Mouse (Mus musculus) fibroblast of lung, adult 2 months (primary cell): ENCODE results near the gene Ruvbl1.
A peak's percentile ranks its signal among the peaks of the same experiment; 100 is the strongest.

Experiments used
- DNase-seq: peaks from one replicate; pipeline ENCODE4 v3.0.0-alpha.2; 2011; ENCODE audit warnings: low read depth

The Ruvbl1 gene

GRCm38 (mm10) chr6:88465181-88465920 is at the start of gene Ruvbl1:
Gene Ruvbl1, plus strand, starts transcription at chr6:88465409.
- peak; percentile 93 for DNase-seq

- DNase-seq, result no peak
These were observed 49.0 kb upstream of the Ruvbl1 start for GRCm38 (mm10) chr6:88416130-88416758.

- DNase-seq, result peak; percentile 38
These were observed 34.0 kb upstream of the Ruvbl1 start for GRCm38 (mm10) chr6:88431202-88431601.

- no peak for DNase-seq
These were observed 29.6 kb upstream of the Ruvbl1 start for GRCm38 (mm10) chr6:88435609-88436008.

GRCm38 (mm10) chr6:88439056-88439455 is 26.2 kb upstream of the Ruvbl1 start:
- DNase-seq, result no peak

GRCm38 (mm10) chr6:88442551-88442950 is 22.7 kb upstream of the Ruvbl1 start:
- no peak for DNase-seq

GRCm38 (mm10) chr6:88443446-88443845 is 21.8 kb upstream of the Ruvbl1 start:
- DNase-seq, result no peak

- no peak for DNase-seq
These were observed 21.0 kb upstream of the Ruvbl1 start for GRCm38 (mm10) chr6:88444076-88444750.

GRCm38 (mm10) chr6:88445661-88446060 is 19.5 kb upstream of the Ruvbl1 start:
- no peak for DNase-seq

- no peak for DNase-seq
These were observed 18.9 kb upstream of the Ruvbl1 start, which contains the start of gene Eefsec for GRCm38 (mm10) chr6:88446063-88447002. Gene Eefsec, minus strand, starts transcription at chr6:88446539.

- DNase-seq, result no peak
These were observed 17.8 kb upstream of the Ruvbl1 start for GRCm38 (mm10) chr6:88447454-88447853.

GRCm38 (mm10) chr6:88454545-88454944 is 10.7 kb upstream of the Ruvbl1 start:
- DNase-seq, result no peak

GRCm38 (mm10) chr6:88469878-88470277 is 4.7 kb downstream of the Ruvbl1 start:
- no peak for DNase-seq

- DNase-seq, result no peak
These were observed 15.2 kb downstream of the Ruvbl1 start for GRCm38 (mm10) chr6:88480421-88480820.

- no peak for DNase-seq
These were observed 17.9 kb downstream of the Ruvbl1 start for GRCm38 (mm10) chr6:88483111-88483510.

- DNase-seq, result no peak
These were observed 18.7 kb downstream of the Ruvbl1 start for GRCm38 (mm10) chr6:88483913-88484312.

- no peak for DNase-seq
These were observed 20.2 kb downstream of the Ruvbl1 start for GRCm38 (mm10) chr6:88485378-88485777.

GRCm38 (mm10) chr6:88486893-88487292 is 21.7 kb downstream of the Ruvbl1 start:
- DNase-seq, result no peak

GRCm38 (mm10) chr6:88489026-88489425 is 23.8 kb downstream of the Ruvbl1 start:
- no peak for DNase-seq

- DNase-seq, result no peak
These were observed 24.6 kb downstream of the Ruvbl1 start for GRCm38 (mm10) chr6:88489834-88490233.

- peak; percentile 36 for DNase-seq
These were observed 25.6 kb downstream of the Ruvbl1 start for GRCm38 (mm10) chr6:88490629-88491354.
